Mouse (Mus musculus) cerebellum, adult 2 months (tissue): ENCODE measurements at regions not wholly inside any gene's neighbourhood (a gene's known extent, or its start where the extent isn't known, plus 50 kb on each side); places are given as distances from the start of the nearest gene placed in this dataset.

Experiments
- CTCF ChIP-seq: fragments of 200-500 bp; IDR thresholded peaks from 2 replicates; pipeline ENCODE4 v1.5.1; 2011; ENCODE audit warnings: low read depth, mild to moderate bottlenecking, control low read depth, low read length, moderate library complexity, borderline replicate concordance; ENCODE audit not compliant: insufficient read depth
- POLR2A ChIP-seq: fragments of 200-500 bp; IDR thresholded peaks from 2 replicates; pipeline ENCODE4 v1.6.1; 2011; ENCODE audit warnings: low read length, control low read depth, borderline replicate concordance; ENCODE audit not compliant: insufficient read depth

DNA sequence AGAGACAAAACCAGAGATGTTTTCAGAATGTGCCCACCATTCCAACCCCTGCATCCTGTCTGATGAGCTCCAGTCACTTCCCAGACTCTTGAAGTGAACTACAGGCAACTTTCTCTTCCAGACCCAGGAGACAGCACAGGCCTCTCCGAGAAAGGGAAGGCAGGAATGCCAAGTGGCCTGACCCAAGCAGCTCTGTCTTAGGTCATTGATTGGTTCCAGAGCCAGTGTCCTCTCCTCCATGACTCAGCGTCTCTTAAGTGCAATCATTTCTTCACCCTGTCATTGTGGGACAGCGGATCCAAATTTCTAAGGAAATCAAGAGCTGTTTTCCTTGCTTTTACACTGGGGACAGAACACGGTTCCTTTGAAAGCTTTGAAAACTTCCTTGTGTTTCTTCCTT lies 329.2 kb upstream of the Nfe2l3 start:
- TF ChIP-seq CTCF (no peak), POLR2A (no peak)
